ENCODE assay signal across 7 mouse cellular contexts in genomic region chr12:103532649-103533395, GRCm38 (mm10). TPM values are rescaled to one million over a fixed set of nuclear protein-coding genes. Genes with fewer than 3 reads are reported as not detected.
DNase-seq lines count a peak whose midpoint lies in the region; ATAC-seq and TF ChIP-seq lines count a peak whose summit lies in the region.

No protein-coding gene starts in this region.

- TF ChIP-seq CTCF in C2C12 (IDR thresholded peaks at IDR 0.05; ENCODE audit: control insufficient read depth, insufficient read depth, insufficient read length) (no peak), ES-Bruce4 (IDR thresholded peaks at IDR 0.05; ENCODE audit: low read depth, low read length) (no peak)
- TF ChIP-seq CTCF in intestine, postnatal 0 days (IDR thresholded peaks at IDR 0.05; ENCODE audit: low read depth) = no peak

- H3K9me3 ChIP-seq in ES-Bruce4 (replicated peaks; ENCODE audit: control insufficient read depth, insufficient read depth, low read length, poor library complexity, severe bottlenecking) = no peaks in the 10 kb centered on the region
- no peaks in the 10 kb centered on the region for H3K9me3 ChIP-seq in intestine, postnatal 0 days (ENCODE audit: control insufficient read depth)
- H3K9me3 ChIP-seq in stomach, embryonic 16.5 days (replicated peaks; ENCODE audit: control insufficient read depth, low read length) = no peaks in the 10 kb centered on the region

- no peaks in the 10 kb centered on the region for H3K79me3 ChIP-seq in C2C12 (ENCODE audit: low read depth)

- no peaks in the 10 kb centered on the region for H3K4me1 ChIP-seq in ES-Bruce4 (ENCODE audit: control insufficient read depth, insufficient read depth, low read length)
- no peaks in the 10 kb centered on the region; the same call in 1 of the 2 replicates for H3K4me1 ChIP-seq in intestine, postnatal 0 days (replicated peaks; ENCODE audit: control insufficient read depth, insufficient read depth, low read length)
- H3K4me1 ChIP-seq in stomach, embryonic 16.5 days (ENCODE audit: control insufficient read depth, insufficient read depth, low read length) = peaks cover 6% of the 10 kb centered on the region

- peak overlapping the region; percentile 99 for H3K4me2 ChIP-seq in intestine, postnatal 0 days (replicated peaks; ENCODE audit: low read depth)
- peak overlapping the region; percentile 100 for H3K4me2 ChIP-seq in stomach, embryonic 16.5 days (ENCODE audit: low read depth, low read length)

- H3ac ChIP-seq in C2C12 (ENCODE audit: control insufficient read depth, insufficient read length, low read depth) = peak overlapping the region; percentile 61

- no peaks in the 10 kb centered on the region for H3K79me2 ChIP-seq in C2C12 (ENCODE audit: control insufficient read depth, insufficient read depth)

- TF ChIP-seq EP300 in ES-Bruce4 (IDR thresholded peaks at IDR 0.05; ENCODE audit: insufficient read depth, low read depth, low read length) = no peak

- H3K27me3 ChIP-seq in C2C12 (ENCODE audit: control insufficient read depth, insufficient read depth, insufficient read length) = peaks cover 7% of the 10 kb centered on the region
- H3K27me3 ChIP-seq in ES-Bruce4 (ENCODE audit: control insufficient read depth, insufficient read depth, low read length, poor library complexity, severe bottlenecking) = no peaks in the 10 kb centered on the region; the same call in 1 of the 2 replicates
- peaks cover 15% of the 10 kb centered on the region for H3K27me3 ChIP-seq in intestine, postnatal 0 days (replicated peaks; ENCODE audit: control insufficient read depth, insufficient read depth, low read length)
- no peaks in the 10 kb centered on the region for H3K27me3 ChIP-seq in stomach, embryonic 16.5 days (ENCODE audit: control insufficient read depth, insufficient read depth, low read length)

- TF ChIP-seq POLR2A in ES-Bruce4 (IDR thresholded peaks at IDR 0.05; ENCODE audit: insufficient read depth, low read length) = no peak

- 2% methylated on average over 35 of the region's 44 CpGs for WGBS in intestine, postnatal 0 days
- 2% methylated on average over 44 of the region's 44 CpGs for WGBS in stomach, embryonic 16.5 days

- peak overlapping the region; percentile 56 for H3K9ac ChIP-seq in ES-Bruce4 (ENCODE audit: low read depth, poor library complexity, severe bottlenecking)
- H3K9ac ChIP-seq in intestine, postnatal 0 days (ENCODE audit: low read depth, low read length) = peak overlapping the region; percentile 55
- H3K9ac ChIP-seq in stomach, embryonic 16.5 days (ENCODE audit: low read length) = peak overlapping the region; percentile 78

- no peak overlapping the region for H3K27ac ChIP-seq in ES-Bruce4 (ENCODE audit: insufficient read depth, low read length)
- H3K27ac ChIP-seq in intestine, postnatal 0 days (ENCODE audit: low read depth, low read length) = no peak overlapping the region
- no peak overlapping the region for H3K27ac ChIP-seq in stomach, embryonic 16.5 days (ENCODE audit: low read length)

- H3K36me3 ChIP-seq in C2C12 (ENCODE audit: control insufficient read depth, insufficient read depth) = no peaks in the 10 kb centered on the region
- no peaks in the 10 kb centered on the region for H3K36me3 ChIP-seq in ES-Bruce4 (ENCODE audit: control insufficient read depth, insufficient read depth, low read length, poor library complexity, severe bottlenecking)
- no peaks in the 10 kb centered on the region for H3K36me3 ChIP-seq in intestine, postnatal 0 days (ENCODE audit: control insufficient read depth, insufficient read depth)
- H3K36me3 ChIP-seq in stomach, embryonic 16.5 days (ENCODE audit: control insufficient read depth, insufficient read depth, low read length) = no peaks in the 10 kb centered on the region

- H3K4me3 ChIP-seq in C2C12 (ENCODE audit: insufficient read depth, poor library complexity, severe bottlenecking) = peak overlapping the region; percentile 23
- peak overlapping the region; percentile 64 for H3K4me3 ChIP-seq in ES-Bruce4 (ENCODE audit: low read depth, low read length)
- peak overlapping the region; percentile 64 for H3K4me3 ChIP-seq in intestine, postnatal 0 days (ENCODE audit: low read depth, low read length)
- H3K4me3 ChIP-seq in stomach, embryonic 16.5 days (replicated peaks; ENCODE audit: low read length) = peak overlapping the region; percentile 65

- DNase-seq in cerebellum, postnatal 36 days = peak; percentile 26 to 44
- peak; percentile 42 for DNase-seq in lung, postnatal 10 days

- ATAC-seq in granulocyte monocyte progenitor cell, adult 5-6 weeks (replicated peaks; ENCODE audit: poor library complexity, severe bottlenecking) = peak; percentile 26
- peak; percentile 21; the same call in 1 of the 2 replicates for ATAC-seq in intestine, postnatal 0 days
- ATAC-seq in stomach, embryonic 16.5 days (ENCODE audit: insufficient read depth, low FRiP score) = peak; percentile 14; the same call in 1 of the 2 replicates

TF ChIP-seq in C2C12, 6 proteins besides CTCF, POLR2A, EP300 and RAD21:
- TF ChIP-seq FOSL1 (IDR thresholded peaks at IDR 0.05; ENCODE audit: insufficient read depth, low read length, poor library complexity, severe bottlenecking) (no peak), MAX (IDR thresholded peaks at IDR 0.05) (no peak), MYOD1 (IDR thresholded peaks at IDR 0.05; ENCODE audit: control insufficient read depth, insufficient read length, low read depth) (no peak), USF1 (IDR thresholded peaks at IDR 0.05; ENCODE audit: low read depth) (no peak), MYOG (IDR thresholded peaks at IDR 0.05; ENCODE audit: control insufficient read depth, extremely low read depth, insufficient read length) (no peak), CEBPB (IDR thresholded peaks at IDR 0.05; ENCODE audit: low read depth) (no peak)

RNA-seq across cellular contexts. Expression of gene Ppp4r4, which starts 0.7 kb away (rescaled TPM):
- polyA plus RNA-seq in C2C12 (2012; fragmentation: generic; extraction: Trizol) = 0.09 TPM
- 20.8 and 25.7 TPM in 2 replicates for polyA plus RNA-seq in ES-Bruce4 (2011; ENCODE audit: insufficient read depth, insufficient read length, low read depth, missing spikeins)
- total RNA-seq in granulocyte monocyte progenitor cell, adult 5-6 weeks (2014; fragmentation: Nextera tagmentation) = 0.43 TPM in 1 of 2 replicates, not detected in the other
- total RNA-seq in granulocyte monocyte progenitor cell, adult 5-6 weeks (2017) = 0.30 TPM in 1 of 2 replicates, not detected in the other
- polyA plus RNA-seq in intestine, postnatal 0 days (2015; fragmentation: Nextera tagmentation; extraction: Ambion mirVana) = 0.56 and 0.65 TPM in 2 replicates
- polyA plus RNA-seq in stomach, embryonic 16.5 days (2015; fragmentation: Nextera tagmentation; extraction: Ambion mirVana) = 1.1 and 1.4 TPM in 2 replicates
